Mouse (Mus musculus) brown adipose tissue, adult 24 weeks (tissue): ENCODE data around the gene Sdk1. TPM values are rescaled to one million over a fixed set of nuclear protein-coding genes. Genes with fewer than 3 reads are reported as not detected.

Source experiments
- H3K27ac ChIP-seq: fragments of 200-500 bp; replicated peaks from 2 replicates; pipeline ENCODE4 v1.5.1; 2012; ENCODE audit warnings: low read depth, mild to moderate bottlenecking, low read length
- H3K4me1 ChIP-seq: fragments of 200-500 bp; 2 replicates; pipeline ENCODE4 v1.6.1; 2012; ENCODE audit warnings: low read length, mixed read lengths; ENCODE audit not compliant: control insufficient read depth, insufficient read depth, insufficient read length
- H3K4me3 ChIP-seq: fragments of 200-500 bp; 2 replicates; pipeline ENCODE4 v1.5.1; 2012; ENCODE audit warnings: low read depth, mild to moderate bottlenecking, low read length, moderate library complexity; ENCODE audit not compliant: insufficient read depth
- polyA plus RNA-seq: library from polyadenylated mRNA; stranded (reverse); fragments of >200 nt; gene quantifications from 2 replicates; pipeline ENCODE4 v1.2.4, GENCODE M21; 2012; ENCODE audit not compliant: missing spikeins, insufficient read depth, insufficient read length

Gene Sdk1
- polyA plus RNA-seq, 1 experiment = 0.24 TPM

- no peak overlapping the region for H3K27ac ChIP-seq
- H3K4me1 ChIP-seq = no peaks in the 10 kb centered on the region
- H3K4me3 ChIP-seq = no peak overlapping the region
These were observed 781.7 kb downstream of the Sdk1 start for GRCm38 (mm10) chr5:142022877-142023580.

- H3K4me1 ChIP-seq = no peaks in the 10 kb centered on the region
- H3K27ac ChIP-seq = no peak overlapping the region
- no peak overlapping the region for H3K4me3 ChIP-seq
These were observed 783.2 kb downstream of the Sdk1 start for GRCm38 (mm10) chr5:142024448-142024847.

GRCm38 (mm10) chr5:142036536-142036935 lies 795.2 kb downstream of the Sdk1 start:
- Histone ChIP-seq H3K4me1 (no peaks in the 10 kb centered on the region), H3K4me3 (no peak overlapping the region), H3K27ac (no peak overlapping the region)

GRCm38 (mm10) chr5:142039236-142039635 lies 797.9 kb downstream of the Sdk1 start:
- Histone ChIP-seq H3K4me1 (no peaks in the 10 kb centered on the region), H3K4me3 (no peak overlapping the region), H3K27ac (no peak overlapping the region)

- Histone ChIP-seq H3K4me3 (no peak overlapping the region), H3K4me1 (no peaks in the 10 kb centered on the region), H3K27ac (no peak overlapping the region)
These were observed 798.7 kb downstream of the Sdk1 start for GRCm38 (mm10) chr5:142039891-142040530.

GRCm38 (mm10) chr5:142041226-142041802 lies 800.0 kb downstream of the Sdk1 start:
- Histone ChIP-seq H3K4me1 (no peaks in the 10 kb centered on the region), H3K4me3 (no peak overlapping the region), H3K27ac (no peak overlapping the region)

- H3K4me3 ChIP-seq = no peak overlapping the region
- no peaks in the 10 kb centered on the region for H3K4me1 ChIP-seq
- H3K27ac ChIP-seq = no peak overlapping the region
These were observed 820.5 kb downstream of the Sdk1 start for GRCm38 (mm10) chr5:142061781-142062180.

- Histone ChIP-seq H3K27ac (no peak overlapping the region), H3K4me3 (no peak overlapping the region), H3K4me1 (no peaks in the 10 kb centered on the region)
These were observed 830.0 kb downstream of the Sdk1 start for GRCm38 (mm10) chr5:142071322-142071721.

- no peak overlapping the region for H3K27ac ChIP-seq
- no peak overlapping the region for H3K4me3 ChIP-seq
- no peaks in the 10 kb centered on the region for H3K4me1 ChIP-seq
These were observed 832.6 kb downstream of the Sdk1 start for GRCm38 (mm10) chr5:142073901-142074300.

- no peaks in the 10 kb centered on the region for H3K4me1 ChIP-seq
- H3K27ac ChIP-seq = no peak overlapping the region
These were observed 833.5 kb downstream of the Sdk1 start for GRCm38 (mm10) chr5:142074561-142075500.

GRCm38 (mm10) chr5:142080661-142081060 lies 839.4 kb downstream of the Sdk1 start:
- Histone ChIP-seq H3K27ac (no peak overlapping the region), H3K4me1 (no peaks in the 10 kb centered on the region), H3K4me3 (no peak overlapping the region)

More at GRCm38 (mm10) chr5:142074561-142075500, 833.5 kb downstream of the Sdk1 start:
- no peak overlapping the region for H3K4me3 ChIP-seq

GRCm38 (mm10) chr5:142081076-142081475 lies 839.8 kb downstream of the Sdk1 start:
- H3K4me1 ChIP-seq = no peaks in the 10 kb centered on the region
- no peak overlapping the region for H3K27ac ChIP-seq
- no peak overlapping the region for H3K4me3 ChIP-seq

- no peak overlapping the region for H3K4me3 ChIP-seq
- no peak overlapping the region for H3K27ac ChIP-seq
- H3K4me1 ChIP-seq = no peaks in the 10 kb centered on the region
These were observed 855.1 kb downstream of the Sdk1 start for GRCm38 (mm10) chr5:142096377-142096841.

- no peaks in the 10 kb centered on the region for H3K4me1 ChIP-seq
- H3K27ac ChIP-seq = no peak overlapping the region
- no peak overlapping the region for H3K4me3 ChIP-seq
These were observed 858.9 kb downstream of the Sdk1 start for GRCm38 (mm10) chr5:142100176-142100575.

- no peak overlapping the region for H3K4me3 ChIP-seq
- no peaks in the 10 kb centered on the region for H3K4me1 ChIP-seq
- H3K27ac ChIP-seq = no peak overlapping the region
These were observed 866.1 kb downstream of the Sdk1 start for GRCm38 (mm10) chr5:142107434-142107833.
